Mouse (Mus musculus) spleen, postnatal 36 days (tissue): ENCODE results near the gene Sipa1l3.

ENCODE experiments used
- DNase-seq, 2 experiments: peaks; one replicate each; pipeline ENCODE4 v3.0.0; 2022; ENCODE audit warnings: low spot score in 2 of 2, mixed read lengths in 1 of 2

The Sipa1l3 gene

GRCm38 (mm10) chr7:29337766-29338165 is 180.7 kb downstream of the Sipa1l3 start:
- no peak for DNase-seq

DNA sequence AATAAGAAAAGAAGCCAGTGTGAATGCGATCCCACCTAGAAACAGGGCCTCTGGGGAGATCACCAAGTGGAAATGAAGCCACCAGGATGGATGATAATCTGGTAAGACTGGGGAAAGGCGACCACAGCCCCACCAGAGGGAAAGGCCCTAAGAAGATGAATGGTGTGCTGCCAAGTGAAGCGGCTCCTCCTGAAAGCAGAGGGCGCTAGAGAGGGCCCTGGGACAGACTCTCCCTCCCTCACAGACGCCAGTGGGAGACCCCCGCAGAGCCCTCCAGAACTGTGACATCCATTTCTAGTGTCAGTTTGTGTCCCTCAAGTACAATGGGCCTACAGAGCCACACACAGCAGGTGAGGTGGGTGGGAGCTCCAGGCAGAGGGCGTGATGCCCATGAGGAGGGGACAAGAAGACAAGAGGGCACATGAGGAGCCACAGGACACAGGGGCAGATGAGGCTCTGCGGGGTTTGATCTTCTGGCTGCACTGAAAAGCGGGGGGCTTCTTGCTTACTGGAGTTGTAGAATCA is 181.6 kb downstream of the Sipa1l3 start:
- DNase-seq = no peak

DNA sequence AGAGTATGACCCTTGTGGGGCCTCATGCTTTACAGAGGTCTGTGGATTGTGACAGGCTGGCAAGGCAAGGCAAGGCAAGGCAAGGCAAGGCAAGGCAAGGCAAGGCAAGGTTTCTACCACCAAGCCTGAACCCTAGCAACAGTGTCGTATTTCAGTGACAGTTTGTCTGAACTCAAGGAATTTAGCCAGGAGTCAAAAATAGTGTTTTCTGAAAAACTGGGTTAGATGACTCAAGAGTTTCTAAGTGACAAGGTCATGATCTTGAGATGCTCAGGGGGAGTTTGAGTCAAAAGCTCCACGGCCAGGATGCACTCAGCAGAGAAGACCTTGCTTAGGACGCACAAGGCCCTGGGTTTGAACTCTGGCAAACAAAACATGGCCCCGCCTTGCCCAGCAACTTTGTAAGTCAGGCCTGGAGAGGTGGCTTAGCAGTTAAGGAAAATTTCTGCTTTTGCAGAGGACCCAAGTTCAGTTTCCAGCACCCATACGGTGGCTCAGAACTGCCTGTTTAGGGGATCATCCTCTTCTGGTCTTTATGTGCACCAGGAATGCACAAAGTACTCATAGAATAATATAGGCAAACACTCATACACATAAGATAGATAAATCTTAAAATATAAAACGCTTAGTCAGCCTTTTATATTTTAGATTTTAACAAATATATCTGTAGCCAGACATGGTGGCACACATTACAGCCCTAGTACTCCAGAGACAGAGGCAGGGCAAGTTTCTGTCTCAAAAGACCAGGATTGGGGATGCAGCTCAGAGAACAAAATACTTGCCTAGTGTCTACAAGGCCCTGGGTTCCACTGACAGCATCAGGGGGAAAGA is 182.4 kb downstream of the Sipa1l3 start:
- no peak for DNase-seq

- no peak for DNase-seq
Observed at GRCm38 (mm10) chr7:29335276-29335675, 183.2 kb downstream of the Sipa1l3 start.

- no peak for DNase-seq
Observed at GRCm38 (mm10) chr7:29334156-29334555, 184.3 kb downstream of the Sipa1l3 start.

- DNase-seq = no peak
Observed at GRCm38 (mm10) chr7:29328984-29329383, 189.5 kb downstream of the Sipa1l3 start.

- no peak for DNase-seq
Observed at GRCm38 (mm10) chr7:29327087-29327486, 191.4 kb downstream of the Sipa1l3 start.

GRCm38 (mm10) chr7:29319337-29320307 is 198.8 kb downstream of the Sipa1l3 start:
- DNase-seq = no peak

- no peak for DNase-seq
Observed at GRCm38 (mm10) chr7:29318115-29318911, 200.1 kb downstream of the Sipa1l3 start.

GRCm38 (mm10) chr7:29317558-29317957 is 200.9 kb downstream of the Sipa1l3 start:
- no peak for DNase-seq

DNA sequence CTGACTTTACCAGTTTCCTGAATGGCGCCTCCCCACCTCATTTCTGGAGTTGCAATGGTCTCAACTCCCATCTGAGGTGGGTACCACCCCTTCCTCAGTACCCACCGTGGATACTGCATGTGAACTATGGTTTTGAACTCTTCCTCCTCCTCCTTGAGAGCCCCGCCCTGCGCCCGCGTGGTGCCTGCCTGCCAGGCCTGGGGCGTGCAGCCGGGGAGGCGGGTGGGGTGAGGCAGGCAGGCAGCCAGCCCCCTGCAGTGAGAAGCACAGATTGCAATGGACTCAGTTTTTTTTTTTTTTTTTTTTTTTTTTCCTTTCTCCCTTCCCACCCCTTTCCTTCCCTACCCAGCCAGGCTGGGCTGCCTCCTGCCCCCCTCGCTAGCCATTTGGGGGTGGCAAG is 201.5 kb downstream of the Sipa1l3 start:
- no peak for DNase-seq

- no peak for DNase-seq
Observed at GRCm38 (mm10) chr7:29316137-29316734, 202.2 kb downstream of the Sipa1l3 start.

DNA sequence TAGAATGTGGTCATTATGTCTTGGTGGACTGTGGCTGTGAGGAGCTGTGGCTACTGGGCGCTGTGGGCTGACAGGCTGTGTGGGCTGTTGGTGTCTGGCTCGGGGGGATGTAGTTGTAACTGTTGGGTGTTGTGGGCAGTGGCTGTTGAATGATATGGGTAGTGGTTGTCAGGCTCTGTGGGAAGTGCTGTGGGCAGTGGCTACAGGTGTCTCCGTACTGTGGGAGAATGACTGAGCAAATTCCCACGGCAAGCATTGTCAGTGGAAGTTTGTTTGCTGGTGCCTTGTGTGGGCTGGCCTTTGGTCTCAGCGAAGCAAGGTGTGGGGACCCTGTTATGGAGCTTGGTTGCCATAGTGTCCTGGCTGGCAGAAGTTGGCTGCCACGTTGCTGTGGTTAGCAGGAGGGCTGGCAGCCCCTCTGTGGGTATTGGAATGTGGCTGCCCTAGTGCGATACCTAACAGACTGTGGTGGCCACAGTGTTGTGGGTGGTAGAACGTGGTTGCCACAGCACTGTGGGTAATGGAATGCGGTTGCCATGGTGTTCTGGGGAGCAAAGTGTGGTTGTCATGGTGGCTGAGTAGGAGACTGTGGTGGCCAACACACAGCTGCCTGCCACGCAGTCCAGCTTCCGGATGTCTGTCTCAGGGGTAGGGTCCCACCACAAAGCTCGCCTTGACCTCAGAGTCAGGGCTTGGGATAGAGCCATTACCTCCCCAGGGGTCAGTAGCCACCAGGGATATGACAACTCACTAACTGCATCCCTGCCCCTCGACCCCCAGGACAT is 203.4 kb downstream of the Sipa1l3 start:
- no peak for DNase-seq

- DNase-seq = no peak
Observed at GRCm38 (mm10) chr7:29313572-29314261, 204.7 kb downstream of the Sipa1l3 start.

DNA sequence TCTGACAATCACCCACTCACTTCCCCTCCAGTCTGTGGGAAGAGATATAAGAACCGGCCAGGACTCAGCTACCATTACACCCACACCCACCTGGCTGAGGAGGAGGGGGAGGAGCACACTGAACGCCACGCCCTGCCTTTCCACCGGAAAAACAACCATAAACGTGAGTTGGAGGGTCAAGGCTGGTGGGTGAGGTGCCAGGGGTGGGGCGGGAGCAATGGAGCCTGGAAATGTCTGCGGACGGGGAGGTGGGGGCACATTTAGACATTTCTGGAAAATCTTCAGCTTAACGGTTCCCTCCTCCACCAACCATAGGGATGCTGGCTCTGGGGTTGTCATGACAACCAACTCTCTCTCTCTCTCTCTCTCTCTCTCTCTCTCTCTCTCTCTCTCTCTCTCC is 205.4 kb downstream of the Sipa1l3 start:
- DNase-seq = no peak

- no peak for DNase-seq
Observed at GRCm38 (mm10) chr7:29309749-29310148, 208.7 kb downstream of the Sipa1l3 start.

DNA sequence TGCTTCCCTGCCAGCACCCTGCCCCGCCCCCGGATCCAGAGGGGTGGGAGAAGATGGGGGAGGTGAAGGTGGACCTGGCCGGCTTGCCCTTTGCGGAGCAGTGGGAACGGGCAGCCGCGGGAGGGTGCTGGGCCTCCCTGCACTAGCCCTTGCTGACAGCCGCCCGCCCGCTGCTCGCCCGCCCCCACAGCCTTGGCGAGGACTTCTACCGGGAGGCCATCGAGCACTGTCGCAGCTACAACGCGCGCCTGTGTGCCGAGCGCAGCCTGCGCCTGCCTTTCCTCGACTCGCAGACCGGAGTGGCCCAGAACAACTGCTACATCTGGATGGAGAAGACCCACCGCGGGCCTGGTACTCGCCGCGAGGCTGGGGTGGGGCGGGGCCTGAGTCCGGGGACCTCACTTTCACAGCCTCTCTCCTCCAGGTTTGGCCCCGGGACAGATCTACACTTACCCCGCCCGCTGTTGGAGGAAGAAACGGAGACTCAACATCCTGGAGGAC is 209.2 kb downstream of the Sipa1l3 start:
- DNase-seq = no peak

- peak; percentile 68 to 69 for DNase-seq
Observed at GRCm38 (mm10) chr7:29307350-29308104, 210.9 kb downstream of the Sipa1l3 start.

- no peak for DNase-seq
Observed at GRCm38 (mm10) chr7:29306619-29307018, 211.8 kb downstream of the Sipa1l3 start.
